Mouse (Mus musculus): Measurements from ENCODE around the gene Armh3.

DNA sequence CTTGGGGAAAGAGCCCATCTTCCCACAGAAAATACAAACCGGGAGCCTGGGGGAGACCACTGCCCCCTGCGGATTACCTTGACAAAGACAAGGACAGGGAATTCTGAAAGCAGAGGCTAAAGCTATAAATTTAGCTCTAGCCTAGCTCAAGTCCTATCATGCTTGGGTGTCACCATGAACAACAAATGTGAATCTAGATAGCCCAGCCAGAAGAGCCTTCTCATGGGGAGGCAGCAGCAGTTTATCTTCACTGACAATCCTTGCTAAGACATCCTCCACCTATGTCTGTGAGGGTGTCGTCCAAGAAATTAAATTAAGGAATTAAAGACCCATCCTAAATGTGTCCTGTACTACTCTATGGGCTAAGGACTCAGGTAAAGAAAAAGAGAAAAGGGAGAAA lies 60.2 kb downstream of the Armh3 start:
- TF ChIP-seq CTCF (IDR thresholded peaks at IDR 0.05; ENCODE audit: extremely low read depth, insufficient read depth, insufficient read length, insufficient replicate concordance) (no peak), POLR2A (IDR thresholded peaks at IDR 0.05; ENCODE audit: low read depth, low read length) (no peak)
